Mouse (Mus musculus): Measurements from ENCODE around the gene Klhl2.

DNA sequence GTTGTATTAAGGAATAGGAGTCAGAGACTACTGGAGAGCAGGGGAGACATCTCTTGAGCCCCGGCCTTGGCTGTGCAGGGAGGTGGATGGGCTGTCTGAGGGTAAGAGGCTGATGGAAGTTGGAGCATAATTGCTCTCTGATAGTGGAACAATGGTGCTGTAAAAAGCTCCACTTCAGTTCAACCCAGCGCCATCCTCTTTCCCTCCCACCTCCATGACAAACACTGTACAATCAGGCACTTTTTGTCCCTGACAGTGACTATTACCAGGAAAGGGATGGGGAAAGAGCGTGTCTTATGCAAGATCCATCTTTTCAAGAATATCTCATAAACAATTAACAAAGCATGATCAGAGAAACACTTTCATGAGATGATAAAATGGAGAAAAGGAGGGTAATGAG, 6.6 kb downstream of the Klhl2 start:
- TF ChIP-seq CTCF (IDR thresholded peaks at IDR 0.05; ENCODE audit: extremely low read depth, insufficient read depth, insufficient read length, insufficient replicate concordance) (no peak), POLR2A (IDR thresholded peaks at IDR 0.05; ENCODE audit: low read depth, low read length) (no peak)

Measured in spleen, adult 2 months (tissue).